Mouse (Mus musculus): ENCODE results near the gene Tcf23. TPM values are rescaled to one million over a fixed set of nuclear protein-coding genes. Genes with fewer than 3 reads are reported as not detected.
"Not testable (repeated sequence)": the region's sequence is repeated elsewhere in the genome, so short reads cannot be mapped to it uniquely, and the experiment has no call there.

Gene Tcf23
- polyA plus RNA-seq, 1 experiment from 2014 or later = 0.08 TPM

- no peak overlapping the region for H3K9ac ChIP-seq
- no peaks in the 10 kb centered on the region for H3K9me3 ChIP-seq (replicated peaks)
- H3K36me3 ChIP-seq (replicated peaks) = no peaks in the 10 kb centered on the region
- WGBS (ENCODE audit: insufficient replicate concordance) = 69% methylated on average over 2 of the region's 2 CpGs
- H3K4me2 ChIP-seq = no peak overlapping the region
- ATAC-seq (ENCODE audit: insufficient read depth) = no peak
- H3K4me3 ChIP-seq (replicated peaks) = no peak overlapping the region
- no peak overlapping the region for H3K27ac ChIP-seq (replicated peaks)
- 0 out of 2 replicates have a peak, but pooled peaks cover 3% of the 10 kb centered on the region for H3K4me1 ChIP-seq (replicated peaks)
- no peaks in the 10 kb centered on the region for H3K27me3 ChIP-seq
Observed at GRCm38 (mm10) chr5:31000993-31001392, 32.5 kb downstream of the Tcf23 start.

- WGBS (ENCODE audit: insufficient replicate concordance) = 68% methylated on average over 4 of the region's 4 CpGs
- Histone ChIP-seq H3K36me3 (replicated peaks) (no peaks in the 10 kb centered on the region), H3K9ac (no peak overlapping the region), H3K27ac (replicated peaks) (no peak overlapping the region), H3K27me3 (no peaks in the 10 kb centered on the region), H3K4me3 (replicated peaks) (no peak overlapping the region), H3K4me1 (replicated peaks) (0 out of 2 replicates have a peak, but pooled peaks cover 3% of the 10 kb centered on the region), H3K4me2 (no peak overlapping the region), H3K9me3 (replicated peaks) (no peaks in the 10 kb centered on the region)
- ATAC-seq (ENCODE audit: insufficient read depth) = no peak
Observed at GRCm38 (mm10) chr5:31001560-31001959, 33.1 kb downstream of the Tcf23 start.

- Histone ChIP-seq H3K4me2 (no peak overlapping the region), H3K9me3 (replicated peaks) (no peaks in the 10 kb centered on the region), H3K36me3 (replicated peaks) (no peaks in the 10 kb centered on the region), H3K27ac (replicated peaks) (no peak overlapping the region), H3K9ac (no peak overlapping the region), H3K27me3 (no peaks in the 10 kb centered on the region), H3K4me1 (replicated peaks) (0 out of 2 replicates have a peak, but pooled peaks cover 3% of the 10 kb centered on the region), H3K4me3 (replicated peaks) (no peak overlapping the region)
- WGBS (ENCODE audit: insufficient replicate concordance) = 7% methylated on average over 5 of the region's 5 CpGs
- ATAC-seq (ENCODE audit: insufficient read depth) = peak; percentile 31; the same call in 1 of the 2 replicates
Observed at GRCm38 (mm10) chr5:31004184-31004583, 35.7 kb downstream of the Tcf23 start.

- Histone ChIP-seq H3K27ac (replicated peaks) (no peak overlapping the region), H3K27me3 (no peaks in the 10 kb centered on the region), H3K4me1 (replicated peaks) (no peaks in the 10 kb centered on the region), H3K36me3 (replicated peaks) (no peaks in the 10 kb centered on the region), H3K4me3 (replicated peaks) (no peak overlapping the region), H3K9ac (no peak overlapping the region), H3K4me2 (no peak overlapping the region), H3K9me3 (replicated peaks) (no peaks in the 10 kb centered on the region)
- WGBS (ENCODE audit: insufficient replicate concordance) = 38% methylated on average over 3 of the region's 3 CpGs
- ATAC-seq (ENCODE audit: insufficient read depth) = no peak
Observed at GRCm38 (mm10) chr5:31012737-31013136, 44.3 kb downstream of the Tcf23 start.

- H3K36me3 ChIP-seq (replicated peaks) = no peaks in the 10 kb centered on the region
Observed at GRCm38 (mm10) chr5:31015913-31016312, 47.5 kb downstream of the Tcf23 start.

GRCm38 (mm10) chr5:31021790-31022189 is 53.3 kb downstream of the Tcf23 start:
- not testable (repeated sequence) for H3K9me3 ChIP-seq (replicated peaks); H3K4me1 ChIP-seq (replicated peaks); H3K4me2 ChIP-seq; H3K36me3 ChIP-seq (replicated peaks); H3K27me3 ChIP-seq; ATAC-seq (ENCODE audit: insufficient read depth); H3K4me3 ChIP-seq (replicated peaks); H3K27ac ChIP-seq (replicated peaks); H3K9ac ChIP-seq
- WGBS (ENCODE audit: insufficient replicate concordance) = 65% methylated on average over 5 of the region's 5 CpGs

More at GRCm38 (mm10) chr5:31015913-31016312, 47.5 kb downstream of the Tcf23 start:
- Histone ChIP-seq H3K27ac (replicated peaks) (no peak overlapping the region), H3K4me1 (replicated peaks) (no peaks in the 10 kb centered on the region), H3K4me3 (replicated peaks) (no peak overlapping the region), H3K4me2 (no peak overlapping the region), H3K27me3 (no peaks in the 10 kb centered on the region), H3K9ac (no peak overlapping the region), H3K9me3 (replicated peaks) (no peaks in the 10 kb centered on the region)
- ATAC-seq (ENCODE audit: insufficient read depth) = no peak
- 42% methylated on average over 2 of the region's 2 CpGs for WGBS (ENCODE audit: insufficient replicate concordance)

GRCm38 (mm10) chr5:31022690-31023089 is 54.2 kb downstream of the Tcf23 start:
- Histone ChIP-seq H3K27me3 (no peaks in the 10 kb centered on the region), H3K36me3 (replicated peaks) (no peaks in the 10 kb centered on the region), H3K4me2 (no peak overlapping the region), H3K9me3 (replicated peaks) (no peaks in the 10 kb centered on the region), H3K9ac (no peak overlapping the region), H3K4me1 (replicated peaks) (no peaks in the 10 kb centered on the region; the same call in 1 of the 2 replicates), H3K27ac (replicated peaks) (no peak overlapping the region), H3K4me3 (replicated peaks) (no peak overlapping the region)
- WGBS (ENCODE audit: insufficient replicate concordance) = 37% methylated on average over 1 of the region's 1 CpGs
- ATAC-seq (ENCODE audit: insufficient read depth) = no peak

- Histone ChIP-seq H3K4me1 (replicated peaks) (no peaks in the 10 kb centered on the region; the same call in 1 of the 2 replicates), H3K9me3 (replicated peaks) (no peaks in the 10 kb centered on the region), H3K27me3 (no peaks in the 10 kb centered on the region), H3K36me3 (replicated peaks) (no peaks in the 10 kb centered on the region), H3K4me2 (no peak overlapping the region), H3K4me3 (replicated peaks) (no peak overlapping the region), H3K27ac (replicated peaks) (no peak overlapping the region), H3K9ac (no peak overlapping the region)
- no peak for ATAC-seq (ENCODE audit: insufficient read depth)
- WGBS (ENCODE audit: insufficient replicate concordance) = 34% methylated on average over 4 of the region's 4 CpGs
Observed at GRCm38 (mm10) chr5:31023254-31023653, 54.8 kb downstream of the Tcf23 start.

- Histone ChIP-seq H3K4me2 (no peak overlapping the region), H3K4me1 (replicated peaks) (no peaks in the 10 kb centered on the region; the same call in 1 of the 2 replicates), H3K9ac (no peak overlapping the region), H3K27me3 (no peaks in the 10 kb centered on the region), H3K27ac (replicated peaks) (no peak overlapping the region), H3K36me3 (replicated peaks) (no peaks in the 10 kb centered on the region), H3K9me3 (replicated peaks) (no peaks in the 10 kb centered on the region), H3K4me3 (replicated peaks) (no peak overlapping the region)
- ATAC-seq (ENCODE audit: insufficient read depth) = no peak
Observed at GRCm38 (mm10) chr5:31024641-31025040, 56.2 kb downstream of the Tcf23 start.

Other genes starting within 250 kb of the Tcf23 start
- 2.9 and 3.2 TPM in 2 replicates for gene Mapre3, start 154.0 kb upstream of the Tcf23 start, polyA plus RNA-seq (2015; fragmentation: Nextera tagmentation; extraction: Ambion mirVana)
- gene Tmem214, start 100.7 kb upstream of the Tcf23 start, polyA plus RNA-seq (2015; fragmentation: Nextera tagmentation; extraction: Ambion mirVana) = 42.8 and 44.0 TPM in 2 replicates
- gene Agbl5, start 80.0 kb upstream of the Tcf23 start, polyA plus RNA-seq (2015; fragmentation: Nextera tagmentation; extraction: Ambion mirVana) = 4.8 and 5.7 TPM in 2 replicates
- 312 and 329 TPM in 2 replicates for gene Ost4, start 60.9 kb upstream of the Tcf23 start, polyA plus RNA-seq (2015; fragmentation: Nextera tagmentation; extraction: Ambion mirVana)
- 37.6 and 46.8 TPM in 2 replicates for gene Emilin1, start 55.3 kb upstream of the Tcf23 start, polyA plus RNA-seq (2015; fragmentation: Nextera tagmentation; extraction: Ambion mirVana)
- 33.1 and 35.9 TPM in 2 replicates for gene Khk, start 47.2 kb upstream of the Tcf23 start, polyA plus RNA-seq (2015; fragmentation: Nextera tagmentation; extraction: Ambion mirVana)
- gene Cgref1, start 23.1 kb upstream of the Tcf23 start, polyA plus RNA-seq (2015; fragmentation: Nextera tagmentation; extraction: Ambion mirVana) = 4.0 and 4.5 TPM in 2 replicates
- 97.0 and 110 TPM in 2 replicates for gene Preb, start 8.3 kb upstream of the Tcf23 start, polyA plus RNA-seq (2015; fragmentation: Nextera tagmentation; extraction: Ambion mirVana)
- gene Atraid, start 79.7 kb downstream of the Tcf23 start, polyA plus RNA-seq (2015; fragmentation: Nextera tagmentation; extraction: Ambion mirVana) = 55.8 and 58.8 TPM in 2 replicates
- 3.1 and 3.7 TPM in 2 replicates for gene Slc5a6, start 80.3 kb downstream of the Tcf23 start, polyA plus RNA-seq (2015; fragmentation: Nextera tagmentation; extraction: Ambion mirVana)
- 14.1 and 14.6 TPM in 2 replicates for gene Cad, start 86.1 kb downstream of the Tcf23 start, polyA plus RNA-seq (2015; fragmentation: Nextera tagmentation; extraction: Ambion mirVana)
- not detected in 2 replicates for gene Dnajc5g, start 137.6 kb downstream of the Tcf23 start, polyA plus RNA-seq (2015; fragmentation: Nextera tagmentation; extraction: Ambion mirVana)
- gene Slc30a3, start 139.6 kb downstream of the Tcf23 start, polyA plus RNA-seq (2015; fragmentation: Nextera tagmentation; extraction: Ambion mirVana) = 0.35 and 0.38 TPM in 2 replicates
- 0.52 and 1.0 TPM in 2 replicates for gene Trim54, start 148.1 kb downstream of the Tcf23 start, polyA plus RNA-seq (2015; fragmentation: Nextera tagmentation; extraction: Ambion mirVana)
- not detected in 2 replicates for gene Ucn, start 170.2 kb downstream of the Tcf23 start, polyA plus RNA-seq (2015; fragmentation: Nextera tagmentation; extraction: Ambion mirVana)
- gene Mpv17, start 185.6 kb downstream of the Tcf23 start, polyA plus RNA-seq (2015; fragmentation: Nextera tagmentation; extraction: Ambion mirVana) = 18.8 and 19.5 TPM in 2 replicates
- gene Gm29609, start 211.2 kb downstream of the Tcf23 start, polyA plus RNA-seq (2015; fragmentation: Nextera tagmentation; extraction: Ambion mirVana) = 0.33 and 0.74 TPM in 2 replicates
- gene Gtf3c2, start 211.5 kb downstream of the Tcf23 start, polyA plus RNA-seq (2015; fragmentation: Nextera tagmentation; extraction: Ambion mirVana) = 28.8 and 31.5 TPM in 2 replicates
- 40.2 and 41.6 TPM in 2 replicates for gene Snx17, start 224.6 kb downstream of the Tcf23 start, polyA plus RNA-seq (2015; fragmentation: Nextera tagmentation; extraction: Ambion mirVana)
- gene Eif2b4, start 224.8 kb downstream of the Tcf23 start, polyA plus RNA-seq (2015; fragmentation: Nextera tagmentation; extraction: Ambion mirVana) = 41.2 and 47.3 TPM in 2 replicates
- 2.6 and 3.1 TPM in 2 replicates for gene Zfp513, start 233.6 kb downstream of the Tcf23 start, polyA plus RNA-seq (2015; fragmentation: Nextera tagmentation; extraction: Ambion mirVana)

Data from liver, embryonic 15.5 days (tissue).